Mouse (Mus musculus): ENCODE measurements around the gene Olfr90. TPM values are rescaled to one million over a fixed set of nuclear protein-coding genes. Genes with fewer than 3 reads are reported as not detected.

Olfr90 gene
- not detected in 2 replicates for polyA plus RNA-seq (2012; rRNA removed)

DNA sequence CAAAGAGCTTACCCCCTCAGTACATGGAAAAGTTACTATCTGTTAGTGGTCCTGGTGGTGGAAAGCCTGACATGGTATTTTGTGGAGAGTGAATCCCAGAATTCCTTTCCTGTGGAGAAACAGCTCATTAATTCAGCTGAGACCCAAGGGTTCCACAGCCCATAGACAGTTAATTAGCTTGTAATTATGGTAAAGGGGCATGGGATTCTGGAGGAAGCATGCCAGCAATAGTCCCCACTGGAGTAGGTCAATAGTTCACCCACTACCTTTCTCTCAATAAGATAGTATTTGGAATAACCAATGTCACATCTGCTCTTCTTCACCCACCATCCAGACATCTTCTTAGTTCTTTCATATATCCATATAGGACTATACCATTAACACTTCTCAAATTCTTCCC is at the start of gene Olfr90:
TSS of gene Olfr90 (minus strand) at position 101 of the 400 bp plus-strand sequence.

DNA sequence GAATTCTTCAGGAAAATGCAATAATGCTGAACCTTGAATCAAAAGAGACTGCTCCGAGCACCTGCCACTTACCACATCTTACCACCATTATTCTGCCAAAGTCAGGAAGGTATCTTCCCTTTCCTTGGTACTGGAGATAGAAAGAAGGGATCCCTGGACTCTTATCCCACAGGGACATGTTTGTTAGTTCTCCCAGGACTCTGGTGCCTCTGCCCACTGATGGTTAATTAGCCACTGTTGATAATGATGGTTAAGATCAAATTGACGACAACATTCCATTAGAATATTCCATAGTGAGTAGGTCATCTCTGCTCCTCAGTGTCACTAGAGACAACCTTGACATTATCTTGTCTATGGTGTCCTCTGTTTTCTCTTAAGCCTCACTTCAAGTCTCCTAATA is 31.7 kb upstream of the Olfr90 start, which contains the start of gene Olfr92:
TSS of gene Olfr92 (minus strand) at position 101 of the 400 bp plus-strand sequence.

DNA sequence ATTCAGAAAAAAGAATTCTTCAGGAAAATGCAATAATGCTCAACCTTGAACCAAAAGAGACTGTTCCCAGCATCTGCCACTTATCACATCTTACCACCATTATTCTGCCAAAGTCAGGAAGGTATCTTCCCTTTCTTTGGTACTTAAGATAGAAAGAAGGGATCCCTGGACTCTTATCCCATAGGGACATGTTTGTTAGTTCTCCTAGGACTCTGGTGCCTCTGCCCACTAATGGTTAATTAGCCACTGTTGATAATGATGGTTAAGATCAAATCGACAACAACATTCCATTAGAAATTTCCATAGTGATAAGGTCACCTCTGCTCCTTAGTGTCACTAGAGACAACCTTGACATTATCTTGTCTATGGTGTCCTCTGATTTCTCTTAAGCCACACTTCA is 9.9 kb upstream of the Olfr90 start, which contains the start of gene Olfr91:
TSS of gene Olfr91 (minus strand) at position 101 of the 400 bp plus-strand sequence.

DNA sequence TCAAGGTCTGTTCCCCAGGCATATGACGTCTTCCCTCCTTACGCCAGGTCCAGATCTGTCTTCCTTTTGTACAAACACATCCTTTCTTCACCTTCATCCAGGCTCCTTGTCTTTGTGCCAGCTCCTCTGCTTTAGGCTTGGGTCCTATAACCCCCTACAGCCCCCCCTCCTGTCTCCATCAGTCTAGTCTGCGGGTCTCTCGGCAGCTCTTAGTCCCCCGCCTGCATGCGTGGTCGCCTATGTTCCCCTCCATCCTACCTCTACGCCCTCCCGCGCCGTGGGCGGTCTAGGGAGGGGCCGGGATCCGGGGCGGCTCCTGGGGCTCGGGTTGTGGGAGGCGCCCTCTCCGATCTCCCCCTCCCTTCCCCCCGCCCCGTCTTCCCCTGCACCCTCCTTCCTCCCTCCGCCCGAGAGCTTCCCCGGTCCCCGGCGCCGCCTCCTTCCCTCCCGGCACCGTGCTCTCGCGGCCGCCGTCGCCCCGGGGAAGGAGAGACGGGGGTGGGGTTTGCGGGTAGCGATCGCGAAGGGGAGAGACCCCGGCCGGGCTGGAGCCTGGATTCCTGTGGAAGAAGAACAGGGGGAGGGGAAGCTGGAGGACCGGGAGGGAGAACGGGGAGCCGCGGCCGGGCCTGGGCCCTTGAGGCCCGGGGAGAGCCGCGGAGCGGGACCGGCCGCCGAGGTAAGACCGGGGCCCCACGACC is 42.5 kb downstream of the Olfr90 start, which contains the start of gene Gabbr1:
TSS of gene Gabbr1 (plus strand) at position 356 of the 701 bp plus-strand sequence.

Other genes starting within 250 kb of the Olfr90 start
- 0.23 and 0.24 TPM in 2 replicates for gene Trim15, start 221.3 kb downstream of the Olfr90 start, polyA plus RNA-seq (2012; rRNA removed)
- not detected in 2 replicates for gene Trim10, start 218.9 kb downstream of the Olfr90 start, polyA plus RNA-seq (2012; rRNA removed)
- 0.14 and 0.38 TPM in 2 replicates for gene Trim40, start 198.4 kb downstream of the Olfr90 start, polyA plus RNA-seq (2012; rRNA removed)
- not detected in 2 replicates for gene Trim31, start 190.4 kb downstream of the Olfr90 start, polyA plus RNA-seq (2012; rRNA removed)
- 13.0 and 39.4 TPM in 2 replicates for gene Rnf39, start 145.6 kb downstream of the Olfr90 start, polyA plus RNA-seq (2012; rRNA removed)
- 13.9 and 20.2 TPM in 2 replicates for gene Ppp1r11, start 136.8 kb downstream of the Olfr90 start, polyA plus RNA-seq (2012; rRNA removed)
- 10.5 and 15.2 TPM in 2 replicates for gene Znrd1, start 129.9 kb downstream of the Olfr90 start, polyA plus RNA-seq (2012; rRNA removed)
- 0.34 TPM in 1 of 2 replicates, not detected in the other for gene Znrd1as, start 129.9 kb downstream of the Olfr90 start, polyA plus RNA-seq (2012; rRNA removed)
- gene 2410137M14Rik, start 107.3 kb downstream of the Olfr90 start, polyA plus RNA-seq (2012; rRNA removed), result not detected in 2 replicates
- gene H2-M5, start 99.0 kb downstream of the Olfr90 start, polyA plus RNA-seq (2012; rRNA removed), result 0.10 TPM in 1 of 2 replicates, not detected in the other
- gene Zfp57, start 87.3 kb downstream of the Olfr90 start, polyA plus RNA-seq (2012; rRNA removed), result 0.31 and 0.65 TPM in 2 replicates
- not detected in 2 replicates for gene Mog, start 65.1 kb downstream of the Olfr90 start, polyA plus RNA-seq (2012; rRNA removed)
- gene Gabbr1, start 42.5 kb downstream of the Olfr90 start, polyA plus RNA-seq (2012; rRNA removed), result 8.1 and 12.3 TPM in 2 replicates
- not detected in 2 replicates for gene Olfr91, start 9.8 kb upstream of the Olfr90 start, polyA plus RNA-seq (2012; rRNA removed)
- gene Olfr92, start 31.6 kb upstream of the Olfr90 start, polyA plus RNA-seq (2012; rRNA removed), result not detected in 2 replicates
- gene Olfr93, start 73.0 kb upstream of the Olfr90 start, polyA plus RNA-seq (2012; rRNA removed), result not detected in 2 replicates
- gene Ubd, start 105.4 kb upstream of the Olfr90 start, polyA plus RNA-seq (2012; rRNA removed), result not detected in 2 replicates
- gene Olfr94, start 112.5 kb upstream of the Olfr90 start, polyA plus RNA-seq (2012; rRNA removed), result not detected in 2 replicates
- gene Olfr95, start 124.6 kb upstream of the Olfr90 start, polyA plus RNA-seq (2012; rRNA removed), result not detected in 2 replicates
- gene Olfr96, start 131.6 kb upstream of the Olfr90 start, polyA plus RNA-seq (2012; rRNA removed), result not detected in 2 replicates
- gene Olfr97, start 148.8 kb upstream of the Olfr90 start, polyA plus RNA-seq (2012; rRNA removed), result not detected in 2 replicates
- gene Olfr98, start 175.2 kb upstream of the Olfr90 start, polyA plus RNA-seq (2012; rRNA removed), result not detected in 2 replicates
- 1.7 TPM in 2 replicates for gene H2-M3, start 181.7 kb upstream of the Olfr90 start, polyA plus RNA-seq (2012; rRNA removed)
- not detected in 2 replicates for gene Olfr99, start 195.0 kb upstream of the Olfr90 start, polyA plus RNA-seq (2012; rRNA removed)
- gene Olfr101, start 215.8 kb upstream of the Olfr90 start, polyA plus RNA-seq (2012; rRNA removed), result not detected in 2 replicates
- gene Olfr102, start 228.6 kb upstream of the Olfr90 start, polyA plus RNA-seq (2012; rRNA removed), result not detected in 2 replicates

Data from stomach, adult 2 months (tissue).